Mouse (Mus musculus): ENCODE data around the gene Ndufc1. TPM values are rescaled to one million over a fixed set of nuclear protein-coding genes. Genes with fewer than 3 reads are reported as not detected.

Ndufc1 gene
- total and polyA plus RNA-seq, 3 experiments, result 159 to 213 (median 206) TPM

GRCm38 (mm10) chr3:51387134-51387451 lies 21.7 kb downstream of the Ndufc1 start:
- Histone ChIP-seq H3K9ac (ENCODE audit: insufficient read depth, low read depth) (no peak overlapping the region), H3K27me3 (replicated peaks) (no peaks in the 10 kb centered on the region), H3K9me3 (replicated peaks; ENCODE audit: low read length) (no peaks in the 10 kb centered on the region), H3K4me2 (ENCODE audit: insufficient read depth, low read depth, poor library complexity, severe bottlenecking) (no peak overlapping the region), H3K79me2 (replicated peaks; ENCODE audit: control insufficient read depth, extremely low read depth, insufficient read depth, poor library complexity, severe bottlenecking) (no peaks in the 10 kb centered on the region), H3K4me1 (ENCODE audit: control insufficient read depth in 1 of 2, insufficient read depth in 2 of 2) (peaks cover 6 to 10% of the 10 kb centered on the region in 2 experiments; a peak in 2 of 4 replicates), H3K36me3 (replicated peaks in 1 of 2; ENCODE audit: control insufficient read depth in 1 of 2, insufficient read depth in 1 of 2, low read length in 1 of 2) (no peaks in the 10 kb centered on the region), H3K27ac (ENCODE audit: insufficient read depth, low read depth) (no peak overlapping the region), H3K4me3 (replicated peaks in 1 of 3; ENCODE audit: low read depth in 2 of 3, low read length in 2 of 3, poor library complexity in 1 of 3) (no peak overlapping the region)
- no peak for DNase-seq (ENCODE audit: extremely low read depth)
- in situ Hi-C loops (cut with MboI; ENCODE audit: low pct_ligation_motif_present, low pct_unique_long_range_greater_than_20kb, low sequenced_read_pairs), result no loop called here
- TF ChIP-seq HCFC1 (IDR thresholded peaks at IDR 0.05; ENCODE audit: low read depth, low read length) (no peak), GABPA (IDR thresholded peaks at IDR 0.05; ENCODE audit: insufficient replicate concordance, low read depth, low read length) (no peak), CTCF (conservative IDR thresholded peaks at IDR 0.05 in 1 of 2, IDR thresholded peaks at IDR 0.05 in 1 of 2; ENCODE audit: low read depth in 2 of 2, low read length in 2 of 2) (no peak), ZKSCAN1 (IDR thresholded peaks at IDR 0.05; ENCODE audit: borderline replicate concordance, low read depth, low read length) (no peak), ZMIZ1 (IDR thresholded peaks at IDR 0.05; ENCODE audit: low read depth, low read length) (no peak), RCOR1 (conservative IDR thresholded peaks at IDR 0.05; ENCODE audit: low read depth, low read length) (no peak), TBP (conservative IDR thresholded peaks at IDR 0.05; ENCODE audit: low read depth, low read length) (no peak), USF1 (IDR thresholded peaks at IDR 0.05; ENCODE audit: low read depth, low read length) (no peak), JUND (conservative IDR thresholded peaks at IDR 0.05; ENCODE audit: low read depth, low read length) (no peak), CHD1 (IDR thresholded peaks at IDR 0.05; ENCODE audit: low read depth, low read length) (no peak), ZC3H11A (IDR thresholded peaks at IDR 0.05; ENCODE audit: low read depth, low read length) (no peak), BHLHE40 (IDR thresholded peaks at IDR 0.05; ENCODE audit: low read depth, low read length) (no peak), MXI1 (IDR thresholded peaks at IDR 0.05; ENCODE audit: low read depth, low read length) (no peak), ETS1 (conservative IDR thresholded peaks at IDR 0.05; ENCODE audit: low read depth, low read length) (no peak)
- dilution Hi-C loops (cut with MboI; ENCODE audit: extremely low pct_ligation_motif_present, extremely low pct_unique_long_range_greater_than_20kb, low sequenced_read_pairs), result no loop called here

- peak overlapping the region; percentile 50 for H3K4me2 ChIP-seq (ENCODE audit: insufficient read depth, low read depth, poor library complexity, severe bottlenecking)
These were observed 22.2 kb downstream of the Ndufc1 start for GRCm38 (mm10) chr3:51386441-51387133.

More at GRCm38 (mm10) chr3:51386441-51387133, 22.2 kb downstream of the Ndufc1 start:
- Histone ChIP-seq H3K4me1 (ENCODE audit: control insufficient read depth in 1 of 2, insufficient read depth in 2 of 2) (peaks cover 6 to 10% of the 10 kb centered on the region in 2 experiments; a peak in 2 of 4 replicates), H3K27me3 (replicated peaks) (no peaks in the 10 kb centered on the region), H3K36me3 (replicated peaks in 1 of 2; ENCODE audit: control insufficient read depth in 1 of 2, insufficient read depth in 1 of 2, low read length in 1 of 2) (no peaks in the 10 kb centered on the region), H3K79me2 (replicated peaks; ENCODE audit: control insufficient read depth, extremely low read depth, insufficient read depth, poor library complexity, severe bottlenecking) (no peaks in the 10 kb centered on the region), H3K27ac (ENCODE audit: insufficient read depth, low read depth) (no peak overlapping the region), H3K9ac (ENCODE audit: insufficient read depth, low read depth) (no peak overlapping the region), H3K4me3 (replicated peaks in 1 of 3; ENCODE audit: low read depth in 2 of 3, low read length in 2 of 3, poor library complexity in 1 of 3) (no peak overlapping the region), H3K9me3 (replicated peaks; ENCODE audit: low read length) (no peaks in the 10 kb centered on the region)
- TF ChIP-seq IRF4 (IDR thresholded peaks at IDR 0.05; ENCODE audit: low read depth, low read length), result peak; percentile 16; the same call in 1 of the 2 replicates
- no peak for TF ChIP-seq ETS1 (conservative IDR thresholded peaks at IDR 0.05; ENCODE audit: low read depth, low read length)
- in situ Hi-C loops (cut with MboI; ENCODE audit: low pct_ligation_motif_present, low pct_unique_long_range_greater_than_20kb, low sequenced_read_pairs) (no loop called here), dilution Hi-C loops (cut with MboI; ENCODE audit: extremely low pct_ligation_motif_present, extremely low pct_unique_long_range_greater_than_20kb, low sequenced_read_pairs) (no loop called here)
- no peak for DNase-seq (ENCODE audit: extremely low read depth)

Data from CH12.LX (cell line).